Mouse (Mus musculus): ENCODE measurements at regions not wholly inside any gene's neighbourhood (a gene's known extent, or its start where the extent isn't known, plus 50 kb on each side); places are given as distances from the start of the nearest gene placed in this dataset.

DNA sequence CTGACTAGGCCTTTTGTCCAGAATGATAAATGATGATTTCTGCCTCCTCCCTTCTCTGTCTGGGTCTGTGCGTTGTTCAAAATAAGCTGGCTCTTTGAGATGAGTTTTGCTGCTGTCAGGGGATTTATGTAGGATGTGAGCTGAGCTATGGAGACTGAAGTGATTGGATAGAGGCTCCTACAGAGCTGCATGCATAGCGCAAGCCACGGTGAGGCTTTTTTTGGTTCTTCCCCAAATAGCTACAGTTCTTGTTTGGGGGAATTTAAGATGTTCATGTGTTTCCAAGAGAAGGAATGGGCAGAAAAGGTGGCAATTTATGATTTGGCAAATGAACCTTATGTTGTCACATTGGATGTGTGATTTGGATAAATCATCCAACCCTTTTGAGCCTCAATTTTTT lies 170.8 kb upstream of the H2al1n start:
- peak; percentile 9 for DNase-seq (ENCODE audit: low read depth)
- no peak for TF ChIP-seq POLR2A (IDR thresholded peaks at IDR 0.05; ENCODE audit: borderline replicate concordance, extremely low read depth, insufficient read depth, insufficient read length, poor library complexity, severe bottlenecking)
- no peak for TF ChIP-seq CTCF (IDR thresholded peaks at IDR 0.05; ENCODE audit: borderline replicate concordance, extremely low read depth, insufficient read depth, insufficient read length)

GRCm38 (mm10) chrX:13997817-13998609 lies 146.8 kb upstream of the Cask start:
- no peak for DNase-seq (ENCODE audit: low read depth)
- TF ChIP-seq CTCF (IDR thresholded peaks at IDR 0.05; ENCODE audit: borderline replicate concordance, extremely low read depth, insufficient read depth, insufficient read length) = no peak
- no peak for TF ChIP-seq POLR2A (IDR thresholded peaks at IDR 0.05; ENCODE audit: borderline replicate concordance, extremely low read depth, insufficient read depth, insufficient read length, poor library complexity, severe bottlenecking)

GRCm38 (mm10) chrX:13978954-13979353 lies 127.8 kb upstream of the Cask start:
- TF ChIP-seq CTCF (IDR thresholded peaks at IDR 0.05; ENCODE audit: borderline replicate concordance, extremely low read depth, insufficient read depth, insufficient read length) (no peak), POLR2A (IDR thresholded peaks at IDR 0.05; ENCODE audit: borderline replicate concordance, extremely low read depth, insufficient read depth, insufficient read length, poor library complexity, severe bottlenecking) (no peak)
- no peak for DNase-seq (ENCODE audit: low read depth)

All from brain, embryonic 14.5 days (tissue).